Mouse (Mus musculus) frontal cortex, adult 2 months (tissue): Measurements from ENCODE around the gene Kctd6. TPM values are rescaled to one million over a fixed set of nuclear protein-coding genes. Genes with fewer than 3 reads are reported as not detected.
A peak's percentile ranks its signal among the peaks of the same experiment; 100 is the strongest.

ENCODE experiments used
- DNase-seq, 2 experiments: peaks; one replicate each; pipeline ENCODE4 v3.0.0; 2022; ENCODE audit warnings: low spot score in 1 of 2; ENCODE audit errors: extremely low spot score in 1 of 2
- polyA plus RNA-seq: library from polyadenylated mRNA; depleted of rRNA; stranded (reverse); fragments of >200 nt; gene quantifications from 2 replicates; pipeline ENCODE4 v1.2.3, GENCODE M21; 2012; rRNA removed

Gene Kctd6
- polyA plus RNA-seq, result 35.9 and 36.3 TPM in 2 replicates

DNA sequence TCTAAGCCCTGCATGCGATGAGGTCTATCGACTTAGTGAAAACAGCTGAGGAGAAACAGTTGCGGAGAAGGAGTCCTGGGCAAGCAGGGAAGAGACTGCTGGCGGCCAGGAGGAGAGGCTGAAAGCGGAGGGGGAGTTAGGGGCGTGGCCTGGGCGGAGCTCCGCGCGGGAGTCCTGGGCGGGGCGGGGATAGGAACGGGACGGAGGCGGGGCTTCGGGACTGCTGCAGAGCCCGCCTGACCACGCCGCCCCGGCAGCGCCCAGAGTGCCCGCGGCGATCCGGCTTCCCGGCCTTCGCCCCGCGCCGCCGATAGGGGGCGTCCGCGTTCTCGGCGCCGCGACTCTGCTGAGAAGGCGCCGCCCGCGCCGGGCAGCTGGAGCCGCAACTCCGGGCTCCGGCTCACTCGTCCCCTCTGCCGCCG, at the start of gene Kctd6:
Gene Kctd6, plus strand, starts transcription at position 338 of the 422 bp plus-strand sequence.
- peak; percentile 92 to 97 for DNase-seq

DNA sequence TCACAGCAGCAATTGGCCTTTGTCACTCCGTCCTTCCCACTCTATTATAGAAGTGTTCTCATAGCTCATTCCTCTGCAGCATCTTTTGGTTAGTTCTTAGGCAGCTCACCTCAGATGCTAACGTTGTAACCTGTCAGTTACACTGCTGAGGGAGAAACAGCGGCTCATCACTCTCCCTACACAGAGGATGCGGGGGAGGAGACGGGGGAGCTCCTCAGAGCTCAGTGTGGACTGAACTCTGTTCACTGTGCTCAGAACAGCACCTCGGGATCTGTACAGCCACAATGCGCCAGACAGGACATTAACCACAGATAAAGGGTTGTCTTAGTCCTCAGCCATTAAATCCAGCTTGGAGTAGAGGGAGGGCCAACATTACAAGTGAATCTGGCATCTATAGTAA, 49.5 kb upstream of the Kctd6 start:
- no peak for DNase-seq

DNA sequence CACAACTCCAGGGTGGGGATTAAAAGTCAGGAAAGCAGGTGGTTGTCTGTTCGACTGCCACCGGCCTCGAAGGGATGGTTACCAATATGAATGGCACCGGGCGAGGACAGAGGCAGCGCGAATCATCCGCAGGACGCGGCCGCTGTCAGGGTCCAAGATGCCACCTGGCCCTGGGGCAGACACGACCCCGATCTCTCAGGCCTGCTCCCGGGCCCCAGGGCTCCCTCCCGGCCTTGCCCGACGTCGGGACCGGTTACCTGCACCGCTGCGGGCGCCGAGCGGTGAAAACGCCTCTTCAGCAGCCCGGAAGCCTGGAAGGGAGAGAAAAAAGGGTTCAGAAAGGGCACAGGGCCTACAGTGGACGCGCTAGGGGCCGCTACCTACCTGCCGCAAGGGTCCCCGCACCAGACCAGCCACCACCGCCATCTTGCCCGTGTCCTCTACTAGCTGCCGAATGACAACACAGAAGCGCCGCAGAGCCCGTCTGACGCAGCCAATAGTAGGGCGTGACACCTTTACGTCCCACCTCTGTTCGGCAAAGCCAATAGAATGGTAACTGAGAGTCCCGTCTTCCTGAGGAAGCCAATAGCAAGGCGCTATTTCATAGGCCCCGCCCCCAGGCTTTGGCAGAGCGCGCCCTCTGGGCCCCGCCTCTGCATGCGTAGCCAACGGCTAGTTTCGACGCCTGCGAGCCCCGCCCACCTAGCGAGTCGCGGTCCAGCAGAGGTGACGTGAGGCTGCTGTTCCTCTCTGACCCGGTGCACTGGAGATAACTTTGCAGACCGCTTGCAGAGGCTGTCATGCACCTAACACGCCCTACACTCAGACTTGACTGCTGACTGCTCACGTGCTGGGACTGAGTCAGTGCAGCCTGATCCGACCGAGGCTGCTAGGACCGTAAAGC, 41.2 kb upstream of the Kctd6 start, which contains the start of gene Pdhb:
Gene Pdhb, minus strand, starts transcription at position 519 of the 904 bp plus-strand sequence.
- DNase-seq, result peak; percentile 99

DNA sequence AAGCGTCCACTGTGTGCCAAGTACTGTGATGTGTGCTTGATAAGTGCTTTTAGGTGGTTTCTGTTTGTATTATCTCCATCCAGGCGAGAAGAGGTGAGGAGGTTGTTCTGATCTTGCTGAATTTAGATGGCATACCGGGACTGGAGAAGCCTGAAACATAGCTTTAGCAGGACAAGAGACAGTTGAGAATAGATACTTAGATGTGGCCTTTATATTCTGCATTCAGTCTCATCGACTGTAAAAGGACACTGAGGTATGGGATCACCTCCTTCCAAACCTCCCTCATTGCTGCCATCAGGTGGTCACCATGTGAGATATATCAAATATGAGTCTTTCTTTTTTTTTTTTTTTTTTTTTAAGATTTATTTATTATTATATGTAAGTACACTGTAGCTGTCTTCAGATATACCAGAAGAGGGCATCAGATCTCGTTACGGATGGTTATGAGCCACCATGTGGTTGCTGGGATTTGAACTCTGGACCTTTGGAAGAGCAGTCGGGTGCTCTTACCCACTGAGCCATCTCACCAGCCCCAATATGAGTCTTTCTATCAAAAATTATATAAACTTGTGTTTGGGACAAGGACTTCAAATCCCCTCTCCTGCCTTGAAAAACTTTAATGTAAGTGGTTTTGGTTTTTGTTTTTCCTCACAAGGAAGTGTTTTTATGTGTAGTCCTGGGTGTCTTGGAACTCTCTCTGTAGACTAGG, 40.2 kb upstream of the Kctd6 start:
- peak in 1 of 2 experiments; percentile 65 for DNase-seq

DNA sequence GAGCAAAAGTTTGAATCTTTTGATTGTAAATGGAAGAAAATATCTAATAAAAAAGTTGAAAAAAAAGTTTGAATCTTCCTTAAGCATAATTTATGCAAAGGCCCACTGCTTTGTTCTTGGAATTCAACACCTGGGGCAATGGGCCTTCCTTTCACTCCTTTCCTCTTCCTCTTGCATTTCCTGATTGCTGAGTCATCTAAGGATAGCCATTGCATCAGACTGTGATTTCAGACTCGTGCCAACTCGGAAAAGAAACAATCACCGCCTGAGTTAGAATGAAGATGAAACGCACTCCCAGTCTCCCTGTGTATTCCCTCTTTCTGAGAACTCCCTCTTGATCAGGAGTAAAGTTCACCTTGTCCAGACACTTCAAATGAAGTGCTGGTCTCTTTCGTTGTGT, 39.3 kb upstream of the Kctd6 start:
- DNase-seq, result no peak

DNA sequence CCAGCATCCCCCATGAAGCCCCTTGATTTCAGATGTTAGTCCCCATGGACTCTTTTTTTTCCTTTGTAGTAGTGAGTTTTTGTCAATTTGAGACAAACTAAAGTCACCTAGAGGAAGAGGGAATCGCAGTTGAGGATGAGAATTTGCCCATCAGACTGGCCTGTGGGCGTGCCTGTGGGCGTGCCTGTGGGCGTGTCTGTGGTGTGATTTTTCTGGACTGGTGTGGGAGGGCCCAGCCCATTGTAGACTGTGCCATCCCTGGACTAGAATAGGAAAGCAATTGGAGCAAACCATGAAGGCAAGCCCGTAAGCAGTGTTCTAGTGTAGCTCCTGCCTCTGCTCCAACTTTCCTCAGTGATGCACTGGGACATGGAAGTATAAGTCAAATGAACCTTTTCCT, 37.7 kb upstream of the Kctd6 start:
- DNase-seq, result no peak

DNA sequence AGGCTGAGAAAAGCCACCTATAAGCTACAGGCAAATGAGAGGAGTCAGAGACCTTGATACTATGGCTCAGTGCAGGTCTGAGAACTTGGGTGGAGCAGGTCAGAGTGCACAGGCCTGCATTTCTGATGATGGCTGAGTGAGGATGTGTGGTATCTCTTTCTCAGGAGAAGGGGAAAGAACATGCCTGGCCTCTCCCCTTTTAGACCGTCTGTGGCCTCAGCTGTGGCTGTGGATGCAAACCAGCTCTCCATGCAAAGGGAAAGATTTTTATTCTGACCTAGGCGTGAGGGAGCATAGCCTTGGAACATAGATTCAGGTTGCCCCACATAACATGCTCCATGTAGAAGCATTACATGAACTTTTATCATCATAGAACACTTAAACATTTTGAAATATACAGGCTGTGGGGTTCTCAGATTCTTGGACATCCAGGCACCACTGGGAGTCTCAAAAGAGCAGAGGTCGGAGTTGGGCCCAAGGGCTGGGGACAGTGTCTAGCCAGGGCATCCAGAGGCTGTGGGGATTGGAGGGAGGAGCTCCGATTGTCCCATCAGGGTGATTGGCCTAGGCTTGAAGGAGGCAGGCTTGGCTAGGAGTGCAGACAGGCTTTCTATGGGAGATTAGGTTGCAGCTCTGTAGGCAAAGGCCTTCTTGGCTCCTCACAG, 33.4 kb upstream of the Kctd6 start:
- no peak for DNase-seq

DNA sequence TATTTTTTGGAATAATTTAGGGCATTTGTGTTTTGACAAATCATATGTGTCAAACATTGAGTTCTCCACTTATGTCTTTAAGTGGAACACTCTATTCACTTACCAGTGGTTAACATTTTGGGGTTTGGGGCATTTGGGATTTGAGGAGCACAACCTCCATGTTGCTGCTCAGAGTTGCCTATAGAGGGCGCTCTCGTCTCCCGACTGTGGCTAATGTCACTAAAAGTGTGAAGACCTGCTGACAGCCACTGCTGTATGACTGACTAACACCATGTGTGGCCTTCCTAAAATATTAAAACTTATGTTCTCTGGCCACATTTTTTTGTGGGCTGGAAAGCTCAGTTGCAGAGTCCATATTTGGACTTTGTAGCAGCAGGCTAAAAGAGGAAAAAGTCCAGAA, 30.6 kb upstream of the Kctd6 start:
- DNase-seq, result no peak

DNA sequence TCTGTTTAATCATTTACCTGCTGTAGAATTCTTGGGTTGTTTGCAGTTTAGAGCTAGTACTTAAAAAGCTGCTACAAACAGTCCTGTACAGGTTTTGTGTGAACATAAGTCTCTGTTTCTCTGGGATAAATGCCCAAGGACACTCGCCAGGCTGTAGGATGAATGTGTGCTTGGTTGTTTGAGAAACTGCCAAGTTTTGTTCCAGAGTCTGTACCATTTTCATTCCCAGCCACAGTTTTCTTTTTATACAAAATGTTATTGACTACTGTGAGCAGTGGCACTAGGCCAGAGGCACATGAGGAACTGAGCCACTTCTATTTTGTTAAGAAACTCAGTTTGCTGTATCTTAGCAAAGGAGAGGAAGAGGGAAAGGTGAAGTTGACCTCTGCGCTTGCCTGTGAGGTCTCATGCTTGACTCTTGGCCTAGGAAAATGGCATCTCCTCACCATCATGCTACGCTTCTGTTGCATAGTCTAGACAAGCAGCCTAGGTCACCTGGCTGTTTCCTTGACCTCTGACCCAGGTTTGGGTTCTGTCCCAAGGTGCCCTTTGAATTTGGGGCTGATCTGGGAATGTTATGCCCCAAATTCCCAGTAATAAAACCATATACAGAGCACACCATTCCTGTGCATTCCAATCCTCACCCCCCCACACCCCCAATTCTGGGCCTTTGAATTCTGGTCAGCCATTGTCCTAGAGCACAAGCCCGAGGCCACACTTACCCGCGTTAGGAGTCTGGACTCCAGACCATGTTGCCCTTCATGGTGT, 27.5 kb upstream of the Kctd6 start:
- peak; percentile 73 to 87 for DNase-seq

DNA sequence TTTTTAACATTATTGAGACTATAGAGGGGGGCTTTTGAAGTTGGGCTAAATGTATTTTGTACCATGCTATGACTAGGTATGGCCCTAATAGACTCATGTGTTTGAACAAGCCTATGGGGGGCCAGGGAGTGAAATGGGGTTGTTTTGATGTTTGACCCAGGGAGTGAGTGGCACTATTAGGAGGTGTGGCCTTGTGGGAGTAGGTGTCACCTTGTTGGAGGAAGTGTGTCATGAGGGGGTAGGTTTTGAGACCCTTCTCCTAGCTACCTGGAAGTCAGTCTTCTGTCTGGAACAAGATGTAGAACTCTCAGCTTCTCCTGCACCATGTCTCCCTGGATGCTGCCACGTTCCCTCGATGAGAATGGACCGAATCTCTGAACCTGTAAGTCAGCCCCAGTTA, 23.4 kb upstream of the Kctd6 start:
- DNase-seq, result no peak

DNA sequence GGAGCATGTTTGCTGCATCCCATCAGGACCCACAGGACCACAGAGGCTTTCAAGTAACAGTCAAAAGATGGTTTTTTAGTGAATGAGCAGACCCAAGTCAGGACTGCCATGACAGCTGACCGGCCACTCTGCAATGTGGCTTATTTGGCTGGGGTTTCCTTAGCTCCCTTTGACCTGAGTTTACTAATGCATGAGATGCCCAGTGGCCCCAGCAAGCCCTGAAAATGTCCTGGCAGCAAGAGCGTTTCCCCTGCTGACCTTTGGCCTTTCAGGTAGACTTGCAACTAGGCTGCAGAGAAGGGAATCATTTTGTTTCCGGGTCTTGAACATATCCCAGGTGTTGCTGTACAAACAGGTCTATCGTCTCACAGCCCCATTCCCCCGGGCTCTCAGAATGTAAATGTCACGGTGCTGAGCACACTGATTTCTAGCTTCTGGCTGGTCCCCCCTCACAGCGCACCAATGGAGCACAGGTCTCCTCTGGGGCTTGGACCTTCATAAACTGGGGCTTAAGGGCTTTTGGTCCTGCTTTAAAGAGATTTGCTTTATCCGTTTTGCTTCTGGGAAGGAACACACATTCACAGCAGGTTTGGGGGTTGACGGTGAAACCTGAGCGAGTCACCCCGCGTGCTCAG, 22.5 kb upstream of the Kctd6 start:
- no peak for DNase-seq

DNA sequence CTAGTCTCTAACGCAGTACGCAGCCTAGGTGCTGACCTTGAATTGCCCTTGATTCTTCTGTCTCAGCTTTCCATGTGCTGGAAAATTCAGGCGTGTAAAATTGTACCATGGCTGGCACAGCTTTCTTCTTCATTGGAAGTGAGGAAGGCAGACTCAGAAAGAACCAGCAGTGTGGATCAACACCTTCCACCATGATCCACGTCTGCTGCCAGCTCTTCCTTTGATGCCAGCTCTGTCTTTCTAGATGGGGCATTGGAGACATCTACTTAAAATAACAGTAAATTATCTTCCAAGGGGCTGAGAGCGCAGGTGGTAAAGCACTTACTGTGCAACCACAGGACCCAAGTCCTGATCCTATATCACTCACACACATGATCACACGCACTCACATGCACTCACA, 21.2 kb upstream of the Kctd6 start:
- DNase-seq, result peak in 1 of 2 experiments; percentile 21

DNA sequence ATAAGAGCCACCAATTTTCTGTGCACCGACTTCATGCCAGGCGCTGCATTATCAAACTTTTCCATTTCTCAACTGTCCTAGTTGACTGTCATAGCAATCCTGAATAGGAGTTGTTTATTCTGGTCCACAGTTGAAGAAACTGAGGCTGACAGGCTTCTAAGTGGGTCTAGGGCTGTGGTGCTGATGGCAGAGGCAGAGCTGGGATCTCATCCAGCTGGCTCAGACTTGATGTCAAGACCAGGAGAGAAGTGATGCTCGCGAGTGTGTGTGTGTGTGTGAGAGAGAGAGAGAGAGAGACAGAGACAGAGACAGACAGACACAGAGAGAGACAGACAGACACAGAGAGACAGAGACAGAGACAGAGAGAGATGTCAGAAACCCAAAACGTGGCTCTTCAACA, 13.2 kb upstream of the Kctd6 start:
- no peak for DNase-seq

DNA sequence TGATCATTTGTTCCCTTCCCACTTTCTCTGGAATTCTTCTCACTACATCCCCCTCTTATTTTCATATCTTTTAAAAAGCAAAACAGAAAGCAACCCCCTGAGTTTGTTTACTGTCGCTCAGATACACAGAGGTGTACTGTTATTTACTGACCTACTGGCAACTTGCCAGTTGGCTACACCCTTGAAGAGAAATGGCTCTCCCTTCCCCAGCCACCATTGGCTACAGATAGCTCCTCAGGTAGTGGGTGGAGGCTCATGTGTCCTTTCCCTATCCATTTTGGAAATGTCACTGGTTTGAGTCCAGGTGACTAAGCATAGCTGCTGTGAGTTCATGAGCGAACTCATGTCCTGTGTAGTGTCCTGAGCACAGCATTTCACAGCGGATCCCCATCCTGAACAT, 12.2 kb upstream of the Kctd6 start:
- DNase-seq, result no peak

DNA sequence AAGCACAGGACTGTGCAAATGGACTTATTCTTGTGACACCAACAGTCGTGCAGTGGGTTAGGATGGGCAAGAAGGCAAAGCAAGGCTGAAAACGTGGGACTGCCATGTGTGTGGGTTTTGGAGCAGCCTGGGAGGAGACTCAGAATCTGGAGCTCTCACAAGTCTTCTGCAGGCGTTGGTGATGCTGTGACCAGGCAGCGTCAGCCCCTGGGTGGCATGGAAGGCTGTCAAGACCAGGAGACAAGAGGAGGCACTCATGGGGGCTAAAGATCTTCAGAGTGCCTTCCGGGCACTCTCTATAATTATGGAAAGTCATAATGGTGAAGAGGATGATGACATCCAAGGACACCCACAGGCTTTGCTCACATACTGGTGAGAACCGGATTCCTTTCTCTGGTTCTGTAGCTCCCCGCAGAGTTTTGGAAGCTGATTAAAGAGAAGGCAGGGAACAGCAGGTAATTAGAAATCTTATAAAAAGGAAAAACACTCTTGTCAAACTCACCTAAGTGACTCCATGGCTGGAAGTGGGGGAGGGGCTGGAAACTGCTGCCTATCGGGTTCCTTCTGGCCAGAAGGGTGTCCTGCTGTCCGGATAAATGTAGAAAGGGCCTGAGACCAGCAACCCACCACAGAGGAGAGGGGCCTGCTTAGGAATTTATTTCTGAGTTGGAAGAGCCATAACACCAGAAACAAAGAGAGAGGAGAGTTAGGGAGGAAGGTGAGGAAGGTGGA, 7.6 kb upstream of the Kctd6 start:
- DNase-seq, result peak in 1 of 2 experiments; percentile 54

DNA sequence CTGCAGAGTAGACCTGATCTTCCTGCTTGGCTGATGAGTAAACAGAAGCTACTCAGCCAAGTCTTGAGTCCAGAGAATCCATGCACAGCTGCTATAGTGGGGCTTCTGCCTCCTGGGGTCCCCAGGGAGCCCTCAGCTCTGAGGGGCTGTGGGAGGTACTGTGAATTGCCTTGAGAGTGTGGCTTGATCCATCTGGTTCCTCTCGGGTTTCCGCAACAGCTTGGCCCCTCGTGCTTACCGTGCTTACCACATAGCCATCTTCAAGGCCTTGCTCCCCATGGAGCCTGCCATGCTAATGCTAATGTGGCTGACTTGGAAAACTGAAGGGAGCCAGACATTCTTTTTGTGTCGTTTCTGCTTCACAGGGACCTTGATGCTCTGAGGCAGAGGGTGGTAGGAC, 6.8 kb upstream of the Kctd6 start:
- no peak for DNase-seq

DNA sequence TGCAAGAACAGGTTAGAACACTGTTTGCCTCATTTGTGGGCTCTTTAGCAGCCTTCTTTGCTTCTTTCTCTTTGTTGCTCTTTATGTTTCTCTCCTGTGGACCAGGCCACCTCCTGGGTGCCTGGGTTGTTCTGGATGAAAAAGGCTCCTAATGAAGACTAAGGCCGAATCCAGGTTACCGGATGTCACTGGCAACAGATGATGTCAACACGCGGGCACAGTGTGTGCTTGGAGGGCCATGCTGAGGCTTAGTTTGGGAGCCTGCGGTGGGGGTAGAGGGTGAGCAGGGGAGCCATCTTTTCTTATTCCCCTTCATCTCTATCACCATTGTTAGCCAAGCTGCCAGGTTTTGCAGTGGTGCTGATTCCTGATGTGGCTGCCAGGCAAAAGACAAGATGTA, 6.4 kb upstream of the Kctd6 start:
- DNase-seq, result no peak

DNA sequence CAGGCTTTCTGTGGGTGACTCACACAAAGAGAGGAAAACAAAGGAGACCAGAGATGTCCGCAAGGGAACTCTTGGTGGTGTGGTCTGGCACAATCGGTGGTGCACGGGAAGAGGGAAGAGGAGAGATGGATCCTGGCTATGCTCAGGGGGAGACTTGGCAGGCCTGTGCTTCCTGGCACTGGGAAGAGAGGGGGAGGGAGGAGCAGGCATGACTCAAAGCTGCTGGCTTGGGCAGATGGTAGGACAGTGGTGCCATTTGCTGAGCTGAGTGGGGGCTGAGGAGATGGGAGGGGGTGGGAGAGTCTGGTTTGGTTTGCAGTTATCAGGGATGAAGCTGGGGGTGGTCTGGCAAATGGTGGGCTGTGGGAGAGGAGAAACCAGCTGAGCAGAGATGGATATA, 5.1 kb upstream of the Kctd6 start:
- peak; percentile 76 to 85 for DNase-seq

DNA sequence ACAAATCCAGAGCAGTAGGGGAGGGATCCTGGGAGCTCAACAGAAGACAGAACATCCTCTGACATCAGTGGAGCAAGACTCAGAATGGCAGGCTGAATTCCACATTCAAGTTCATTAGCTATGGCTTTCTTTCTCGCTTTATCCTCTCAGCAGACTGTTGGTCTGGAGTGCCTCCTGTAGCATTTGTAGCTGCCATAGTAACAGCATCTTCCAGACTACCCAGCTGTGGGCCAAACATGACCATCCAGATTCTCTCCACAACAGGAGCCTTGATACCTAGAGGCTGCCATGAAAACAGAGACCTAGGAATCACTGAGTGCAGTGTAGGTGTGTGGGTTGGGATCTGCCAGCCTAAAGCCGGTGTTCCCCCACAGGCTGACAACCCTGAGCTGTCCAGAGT, 4.0 kb upstream of the Kctd6 start:
- no peak for DNase-seq
